Mouse (Mus musculus): Measurements from ENCODE around the gene Fam71f2.

The Fam71f2 gene

DNA sequence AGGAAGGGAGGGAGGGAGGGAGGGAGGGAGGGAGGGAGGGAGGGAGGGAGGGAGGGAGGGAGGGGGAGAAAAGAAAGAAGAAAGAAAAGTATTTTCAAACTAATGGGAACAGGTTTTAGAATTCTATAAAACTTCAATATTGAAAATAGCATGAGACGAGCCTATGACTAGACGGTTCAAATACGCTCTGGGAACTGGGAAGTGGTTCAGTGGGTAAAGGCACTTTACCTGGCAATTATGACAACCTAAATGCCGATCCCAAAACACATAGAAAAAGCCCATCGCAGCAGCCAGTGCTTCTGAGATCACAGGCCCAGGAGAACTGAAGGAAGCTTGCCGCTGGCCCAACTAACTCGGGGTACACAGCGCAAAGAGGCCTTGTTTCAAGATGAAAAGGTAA is at the start of gene Fam71f2:
Gene Fam71f2, plus strand, starts transcription at position 301 of the 400 bp plus-strand sequence.
- no peak for DNase-seq (ENCODE audit: low read depth)

DNA sequence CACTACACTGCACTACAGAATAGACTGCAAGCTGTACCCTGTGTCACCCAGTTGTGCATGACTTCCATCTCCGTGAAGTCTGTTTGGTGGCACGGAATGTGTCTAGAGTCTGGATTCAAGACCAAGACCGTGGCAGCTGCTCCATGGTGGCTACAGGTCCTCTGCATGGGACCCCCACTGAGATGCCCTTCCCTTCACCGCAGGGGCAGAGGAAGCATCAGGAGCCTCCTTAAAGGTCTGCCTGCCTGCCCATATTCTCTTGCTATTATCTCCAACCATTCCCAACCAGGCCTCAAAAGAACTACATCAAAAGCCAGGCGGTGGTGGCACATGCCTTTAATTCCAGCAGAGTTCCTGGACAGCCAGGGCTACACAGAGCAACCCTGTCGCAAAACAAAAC is 49.0 kb upstream of the Fam71f2 start:
- DNase-seq (ENCODE audit: low read depth), result no peak

DNA sequence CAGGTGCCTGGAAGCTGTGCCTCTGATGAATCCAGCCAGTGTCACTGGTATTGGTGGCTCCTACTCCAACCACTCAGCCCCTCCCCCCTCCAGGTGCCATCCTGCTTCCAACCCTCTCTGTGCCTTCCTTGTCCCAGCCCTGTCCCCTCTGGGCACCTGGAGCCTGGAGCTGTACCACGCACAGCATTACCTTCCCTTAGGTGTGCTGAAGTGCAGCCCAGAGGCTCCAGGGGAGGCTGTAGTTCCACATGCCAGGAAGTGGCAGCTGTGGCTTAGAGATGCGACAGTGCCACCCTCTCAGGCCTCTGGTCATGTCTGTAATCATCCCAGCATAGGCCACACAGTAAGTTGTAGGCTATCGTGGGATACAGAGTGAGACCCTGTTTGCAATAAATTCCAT is 47.6 kb upstream of the Fam71f2 start:
- DNase-seq (ENCODE audit: low read depth), result no peak

DNA sequence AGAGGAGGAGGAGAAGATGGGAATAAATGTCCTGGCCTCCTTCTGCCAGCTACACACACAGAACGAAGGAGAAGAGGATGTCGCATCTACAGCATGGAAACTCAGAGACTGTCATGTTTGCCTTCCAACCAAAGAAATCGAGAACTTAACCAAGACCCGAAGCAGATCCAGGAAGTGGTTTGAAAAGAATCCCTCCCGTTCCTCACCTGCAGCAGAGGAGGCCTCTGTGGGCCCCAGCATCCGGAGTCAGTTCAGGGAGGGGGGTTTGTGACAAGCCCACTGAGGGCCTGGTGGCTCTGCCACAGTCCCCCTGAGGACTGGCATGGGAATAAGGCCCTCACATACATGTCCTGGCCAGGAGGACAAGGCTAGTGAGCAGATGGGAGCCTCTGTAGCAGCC is 47.1 kb upstream of the Fam71f2 start:
- no peak for DNase-seq (ENCODE audit: low read depth)

DNA sequence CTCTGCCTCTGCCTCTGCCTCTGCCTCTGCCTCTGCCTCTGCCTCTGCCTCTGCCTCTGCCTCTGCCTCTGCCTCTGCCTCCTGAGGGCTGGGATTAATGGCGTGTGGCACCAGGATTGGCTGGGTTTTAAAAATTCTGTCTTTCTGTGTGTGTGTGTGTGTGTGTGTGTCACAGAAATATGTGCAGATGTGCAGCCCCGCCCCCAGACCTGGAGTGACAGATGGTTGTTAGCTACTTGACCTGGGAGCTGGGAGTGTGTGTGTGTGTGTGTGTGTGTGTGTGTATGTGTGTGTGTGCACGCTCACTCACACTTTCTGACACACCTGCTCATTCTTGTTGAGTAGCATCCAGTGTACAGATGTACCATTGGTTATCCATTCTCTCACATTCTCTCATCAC is 45.7 kb upstream of the Fam71f2 start:
- no peak for DNase-seq (ENCODE audit: low read depth)

DNA sequence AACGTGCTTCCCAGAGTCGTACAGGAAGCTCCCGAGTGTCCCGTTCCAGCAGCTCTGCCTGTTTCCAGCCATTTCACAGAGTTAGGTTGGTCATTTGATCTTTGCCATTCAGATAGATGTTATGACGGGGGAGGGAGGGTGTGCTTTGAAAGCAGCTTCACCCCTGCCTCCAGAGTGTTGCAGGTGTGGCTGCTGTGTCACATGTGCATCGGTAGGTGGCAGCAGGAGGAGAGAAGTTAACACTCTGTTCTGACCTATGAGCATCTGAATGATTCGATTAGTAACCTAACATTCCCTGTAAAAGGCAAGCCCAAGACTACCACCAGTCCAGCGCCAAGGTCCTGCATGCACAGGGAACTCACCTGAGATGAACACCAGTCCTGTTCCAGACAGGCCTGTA is 45.1 kb upstream of the Fam71f2 start:
- DNase-seq (ENCODE audit: low read depth), result peak; percentile 48

DNA sequence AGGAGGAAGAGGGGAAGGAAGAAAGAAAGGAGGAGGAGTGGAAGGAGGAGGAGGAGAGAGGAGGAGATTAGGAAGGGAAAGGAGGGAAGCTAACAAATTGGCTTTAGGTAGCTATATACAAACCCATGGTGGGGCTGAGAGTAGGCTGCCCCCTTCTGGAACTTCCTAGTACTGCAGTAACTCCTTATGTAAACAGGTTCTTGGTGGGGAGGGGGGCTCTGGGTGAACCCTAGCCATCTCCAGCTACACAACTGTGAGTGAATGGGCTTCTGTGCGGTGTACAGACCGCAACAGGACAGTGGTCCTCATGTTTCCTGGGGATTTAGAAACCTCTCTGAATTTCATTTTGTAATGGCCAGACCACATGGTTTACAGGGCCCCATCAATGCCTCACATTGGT is 38.6 kb upstream of the Fam71f2 start:
- peak; percentile 80 for DNase-seq (ENCODE audit: low read depth)

DNA sequence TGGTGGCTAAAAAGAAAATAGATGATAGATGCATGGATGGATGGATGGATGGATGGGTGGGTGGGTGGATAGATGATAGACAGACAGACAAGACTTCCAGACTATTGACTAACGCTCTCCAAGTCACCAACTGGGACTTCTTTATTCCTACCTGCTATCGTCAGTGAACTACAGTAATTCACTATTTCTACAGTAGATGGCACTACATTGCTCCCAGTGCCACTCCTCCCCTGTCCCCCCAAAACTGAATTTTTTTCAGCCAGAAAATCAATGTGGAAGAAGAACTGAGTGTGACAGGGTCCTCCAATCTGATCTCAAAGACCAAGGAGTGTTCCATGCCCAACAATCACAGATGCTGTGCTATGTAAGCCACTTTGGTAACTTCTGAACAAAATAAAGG is 37.7 kb upstream of the Fam71f2 start:
- DNase-seq (ENCODE audit: low read depth), result peak; percentile 66

DNA sequence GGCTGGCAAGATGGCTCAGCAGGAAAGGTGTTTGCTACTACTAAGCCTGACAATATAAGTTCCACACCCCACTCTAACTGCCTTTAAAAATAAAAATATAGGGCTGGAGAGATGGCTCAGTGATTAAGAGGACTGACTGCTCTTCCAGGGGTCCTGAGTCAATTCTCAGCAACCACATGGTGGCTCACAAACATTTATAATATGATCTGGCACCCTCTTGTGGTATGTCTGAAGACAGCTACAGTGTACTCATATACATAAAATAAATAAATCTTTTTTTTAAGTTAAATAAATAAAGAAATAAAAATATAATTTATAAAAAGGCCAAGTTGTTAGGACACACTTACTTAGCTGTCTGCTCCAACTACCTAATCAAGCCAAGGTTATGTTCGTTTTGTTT is 37.1 kb upstream of the Fam71f2 start:
- peak; percentile 70 for DNase-seq (ENCODE audit: low read depth)

DNA sequence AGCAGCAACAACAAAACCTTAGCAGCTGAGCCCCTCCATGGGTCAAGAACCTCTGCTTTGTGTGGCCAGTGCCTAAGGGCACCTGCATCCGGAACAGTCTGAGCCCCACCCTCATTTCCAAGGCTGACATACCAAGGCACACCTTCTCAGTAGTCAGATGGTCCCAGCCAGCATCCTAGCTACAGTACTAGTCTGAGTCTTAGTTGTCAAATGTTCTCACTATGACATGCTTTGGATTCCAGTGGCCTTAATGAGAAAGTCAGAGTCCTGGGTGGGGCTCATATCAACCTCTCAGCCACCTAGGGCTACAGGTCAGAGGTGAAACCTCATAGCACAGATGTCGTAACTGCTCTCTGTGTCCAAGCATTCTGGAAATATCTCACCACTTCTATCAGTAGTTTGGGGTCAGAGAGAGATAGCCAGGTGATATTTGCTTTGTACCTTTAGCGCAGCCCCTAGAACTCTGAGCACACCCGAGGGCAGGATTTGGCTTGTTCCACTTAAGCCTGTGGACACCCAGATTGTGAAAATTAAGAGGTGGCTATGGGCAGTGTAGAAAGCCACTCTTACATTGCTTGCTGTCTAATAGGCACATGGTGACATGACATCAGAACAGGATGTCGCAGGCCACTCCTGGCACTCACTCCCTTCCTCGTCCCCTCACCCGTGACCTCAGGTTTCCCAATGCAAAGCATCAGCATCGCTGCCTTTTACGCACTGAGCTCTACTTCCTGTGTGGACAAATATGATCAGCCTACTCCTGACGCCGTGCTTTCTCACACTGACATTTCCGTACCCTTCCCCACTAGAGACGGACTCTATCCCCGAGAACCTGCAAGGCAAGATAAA is 33.9 kb upstream of the Fam71f2 start:
- peak; percentile 77 for DNase-seq (ENCODE audit: low read depth)

DNA sequence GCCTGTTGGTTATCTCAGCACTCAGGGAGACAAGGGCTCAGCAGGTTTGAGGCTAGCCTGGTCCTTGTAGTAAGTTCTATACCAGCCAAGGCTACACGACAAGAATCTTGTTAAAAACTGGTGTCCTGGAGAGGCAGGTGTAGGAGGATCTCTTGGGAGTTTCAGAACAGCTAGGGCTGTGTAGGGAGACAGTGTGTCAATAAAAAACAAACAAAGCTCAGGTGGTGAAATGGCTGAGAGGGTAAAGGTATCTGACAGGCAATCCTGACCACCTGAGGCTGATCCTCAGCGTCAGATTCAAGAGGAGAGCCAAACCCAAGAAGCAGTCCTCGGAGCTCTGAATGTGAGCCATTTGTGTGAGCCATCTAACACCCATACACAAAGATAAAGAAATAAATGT is 33.2 kb upstream of the Fam71f2 start:
- DNase-seq (ENCODE audit: low read depth), result no peak

DNA sequence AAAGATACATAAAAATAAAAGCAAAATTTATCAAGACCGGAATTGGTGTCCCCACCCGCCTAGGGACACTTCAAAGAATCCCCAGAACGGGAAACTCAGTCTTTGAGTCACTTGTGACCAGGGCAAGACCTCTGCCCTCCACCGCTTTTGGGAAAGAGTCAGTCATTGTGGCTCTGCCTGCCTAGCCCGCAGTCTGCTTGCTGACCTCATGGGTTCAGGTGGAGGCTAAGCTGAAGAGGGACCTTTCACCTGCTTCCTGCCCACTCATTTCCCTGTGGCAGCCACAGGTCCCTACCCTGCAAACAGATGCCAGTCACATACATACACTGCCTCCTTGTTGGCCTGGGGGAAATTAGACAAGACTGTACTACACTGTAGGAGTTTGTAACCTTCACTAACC is 32.8 kb upstream of the Fam71f2 start:
- peak; percentile 77 for DNase-seq (ENCODE audit: low read depth)

DNA sequence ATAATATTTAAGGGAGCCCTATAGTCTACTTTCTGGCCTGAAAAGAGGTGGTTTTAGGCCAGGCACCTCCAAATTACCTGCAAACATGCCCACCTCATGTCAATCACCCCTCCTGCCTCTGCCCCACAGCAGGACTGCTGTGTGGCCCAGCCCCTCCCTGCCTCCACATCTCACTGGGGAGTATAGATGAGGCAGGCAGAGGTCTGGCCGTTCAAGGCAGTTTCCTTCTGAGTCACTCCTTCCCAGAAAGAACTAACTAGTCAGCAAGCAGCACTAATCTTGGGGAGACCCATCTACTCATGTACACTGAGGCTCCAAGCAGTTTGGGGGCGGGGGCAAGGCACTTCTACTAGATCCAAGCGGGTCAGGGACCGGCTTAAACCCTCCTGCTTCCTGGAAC is 32.3 kb upstream of the Fam71f2 start:
- DNase-seq (ENCODE audit: low read depth), result peak; percentile 52

DNA sequence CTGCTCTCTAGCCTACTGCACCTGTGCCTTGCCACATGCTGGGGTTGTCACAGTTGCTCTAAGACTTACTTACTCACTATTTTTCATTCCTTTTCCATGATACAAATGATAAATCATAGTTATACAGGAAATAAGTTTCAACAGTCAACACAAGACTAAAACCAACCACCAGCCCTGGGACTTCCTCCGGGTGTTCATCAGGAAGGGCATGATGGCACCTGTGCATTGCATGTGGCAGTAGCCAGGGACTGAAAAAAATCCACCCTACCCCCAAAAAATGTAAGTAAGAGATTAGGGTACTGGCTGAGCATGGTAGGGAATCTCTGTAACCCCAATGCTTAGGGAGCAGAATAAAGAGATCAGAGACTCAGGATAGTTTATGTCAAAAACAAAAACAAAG is 20.0 kb upstream of the Fam71f2 start:
- DNase-seq (ENCODE audit: low read depth), result peak; percentile 42

DNA sequence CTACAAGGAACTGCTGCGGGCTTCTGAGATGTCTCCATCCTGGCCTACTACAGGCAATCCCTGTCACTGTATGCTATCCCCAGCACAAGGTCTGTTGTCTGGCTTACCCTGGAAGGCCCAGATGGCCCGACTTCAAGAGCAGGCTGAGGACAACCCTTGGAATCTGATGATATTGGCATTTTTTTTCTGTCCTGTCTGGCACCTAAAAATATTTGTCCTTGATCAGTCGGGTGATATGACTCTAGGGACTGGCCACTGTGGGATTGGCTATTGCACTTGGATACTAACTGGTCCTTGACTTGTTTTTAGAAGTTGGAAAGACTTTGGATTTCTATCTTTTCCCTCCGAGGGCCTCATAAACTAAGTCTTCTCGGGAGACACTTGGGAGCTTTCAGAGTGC is 17.6 kb upstream of the Fam71f2 start:
- DNase-seq (ENCODE audit: low read depth), result no peak

DNA sequence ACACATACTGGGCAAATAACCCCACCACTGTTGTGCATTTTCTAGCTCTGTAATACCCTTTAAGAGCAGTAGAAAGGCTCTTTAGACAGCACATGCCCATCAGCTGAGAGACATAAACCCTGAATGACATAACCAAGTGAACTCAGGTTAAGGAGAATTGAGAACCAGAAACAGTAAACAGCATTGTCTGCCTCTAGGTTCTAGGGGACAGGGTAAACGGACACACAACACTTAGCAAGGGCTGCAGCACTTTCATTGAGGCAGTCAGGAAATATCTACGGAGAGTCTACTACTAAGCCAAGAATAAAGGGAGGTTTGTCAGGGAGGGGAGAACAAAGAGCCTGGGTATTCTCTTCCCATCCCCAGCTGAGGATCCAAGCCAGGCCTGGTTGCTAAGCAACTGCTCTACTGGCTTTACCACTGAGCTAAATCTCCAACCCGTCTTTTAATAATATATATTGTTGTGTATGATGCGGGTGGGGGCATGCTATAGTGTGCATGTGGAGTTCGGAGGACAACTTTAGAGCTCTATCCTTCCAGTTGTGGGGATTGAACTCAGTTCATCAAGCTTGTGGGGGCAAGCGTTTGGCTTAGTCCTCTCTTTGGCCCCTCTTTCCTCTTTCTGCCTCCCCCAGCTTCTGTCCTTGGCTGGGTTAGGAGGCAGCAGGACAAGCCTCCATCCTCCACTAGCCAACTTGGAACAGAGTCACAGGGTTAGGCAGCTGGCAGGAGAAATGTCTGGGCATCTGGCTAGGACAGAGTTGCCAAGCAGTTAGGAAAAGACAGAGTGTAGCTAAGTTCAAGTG is 15.5 kb upstream of the Fam71f2 start:
- no peak for DNase-seq (ENCODE audit: low read depth)

DNA sequence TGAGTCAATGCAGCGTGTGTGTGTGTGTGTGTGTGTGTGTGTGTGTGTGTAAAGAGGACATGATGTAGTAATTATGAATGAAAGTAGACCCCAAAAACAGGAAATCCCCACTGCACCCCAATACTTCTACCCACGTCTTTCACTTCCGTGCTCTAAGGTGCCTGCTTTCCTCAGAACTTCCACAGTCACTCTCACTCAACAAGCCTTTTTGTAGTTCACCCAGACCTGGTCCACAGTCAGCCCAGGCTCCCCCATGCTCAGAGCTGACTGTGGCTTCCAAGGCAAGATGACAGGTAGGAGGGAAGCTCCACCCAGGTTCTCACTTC is 15.0 kb upstream of the Fam71f2 start:
- no peak for DNase-seq (ENCODE audit: low read depth)

DNA sequence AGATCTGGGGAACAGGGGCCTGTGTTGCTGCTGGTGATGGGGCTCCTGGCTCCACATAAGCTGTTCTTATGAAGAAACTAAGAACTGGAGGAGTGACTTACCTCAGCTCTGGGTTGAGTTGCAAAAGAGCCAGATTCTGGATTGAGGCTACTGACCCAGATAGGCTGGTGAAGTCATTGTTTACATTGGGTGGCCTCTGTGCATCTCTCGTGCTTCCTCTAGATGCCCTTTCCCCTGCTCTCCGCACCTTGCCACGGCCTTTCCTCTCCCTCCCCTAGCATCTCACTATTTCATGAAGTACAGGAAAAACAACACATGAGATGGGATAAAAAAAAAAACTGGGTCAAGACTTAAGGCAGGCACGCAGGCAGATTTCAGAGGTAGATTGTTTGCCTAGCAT is 12.5 kb upstream of the Fam71f2 start:
- DNase-seq (ENCODE audit: low read depth), result peak; percentile 21

DNA sequence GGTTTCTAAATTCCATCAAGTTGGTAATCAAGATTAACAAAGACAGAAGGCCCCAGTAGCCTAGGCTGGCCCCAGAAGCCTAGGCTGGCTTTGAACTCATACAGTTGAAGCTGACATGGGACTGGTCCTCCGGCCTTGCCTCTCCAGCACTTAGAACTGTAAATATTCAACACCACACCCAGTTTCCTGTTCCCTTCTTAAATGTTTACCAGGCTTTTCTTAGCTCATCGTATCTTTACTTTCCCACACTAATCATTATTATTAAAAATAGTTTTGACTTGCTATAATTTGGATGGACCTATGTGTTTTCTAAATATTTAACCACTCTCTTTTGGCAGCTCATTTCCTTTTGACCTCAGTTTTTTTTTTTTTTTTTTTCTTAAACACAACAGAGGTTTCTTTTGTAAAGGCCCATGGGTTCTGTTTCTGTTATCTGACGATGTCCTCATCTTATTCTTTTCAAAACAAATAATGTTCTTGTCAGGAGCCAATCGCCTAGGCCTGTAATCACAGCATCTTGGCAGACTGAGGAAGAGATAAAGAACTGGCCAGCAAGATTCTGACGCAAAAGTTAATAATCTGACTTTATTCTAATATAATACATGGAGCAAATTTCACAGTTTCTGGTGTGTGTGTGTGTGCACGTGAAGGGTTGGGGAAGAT is 10.3 kb upstream of the Fam71f2 start:
- no peak for DNase-seq (ENCODE audit: low read depth)

DNA sequence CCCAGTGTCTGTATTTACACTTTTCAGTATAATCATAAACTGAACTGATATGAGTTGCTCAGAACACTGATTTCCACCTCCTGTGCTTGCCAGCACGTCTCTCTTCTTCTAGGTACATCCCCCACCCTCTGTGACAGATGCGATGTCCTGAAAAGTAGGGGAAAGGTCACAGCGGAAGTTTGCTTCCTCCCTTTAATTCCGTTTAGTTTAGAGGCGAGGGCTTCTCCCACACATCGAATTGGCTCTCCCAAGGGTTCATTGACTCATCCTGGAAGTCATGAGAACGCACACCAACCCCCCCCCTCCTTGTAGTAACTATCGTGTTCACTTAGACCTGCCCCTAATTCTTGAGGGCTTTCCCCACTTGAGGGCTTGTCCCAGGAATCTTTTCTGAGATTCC is 8.4 kb upstream of the Fam71f2 start:
- DNase-seq (ENCODE audit: low read depth), result peak; percentile 78

DNA sequence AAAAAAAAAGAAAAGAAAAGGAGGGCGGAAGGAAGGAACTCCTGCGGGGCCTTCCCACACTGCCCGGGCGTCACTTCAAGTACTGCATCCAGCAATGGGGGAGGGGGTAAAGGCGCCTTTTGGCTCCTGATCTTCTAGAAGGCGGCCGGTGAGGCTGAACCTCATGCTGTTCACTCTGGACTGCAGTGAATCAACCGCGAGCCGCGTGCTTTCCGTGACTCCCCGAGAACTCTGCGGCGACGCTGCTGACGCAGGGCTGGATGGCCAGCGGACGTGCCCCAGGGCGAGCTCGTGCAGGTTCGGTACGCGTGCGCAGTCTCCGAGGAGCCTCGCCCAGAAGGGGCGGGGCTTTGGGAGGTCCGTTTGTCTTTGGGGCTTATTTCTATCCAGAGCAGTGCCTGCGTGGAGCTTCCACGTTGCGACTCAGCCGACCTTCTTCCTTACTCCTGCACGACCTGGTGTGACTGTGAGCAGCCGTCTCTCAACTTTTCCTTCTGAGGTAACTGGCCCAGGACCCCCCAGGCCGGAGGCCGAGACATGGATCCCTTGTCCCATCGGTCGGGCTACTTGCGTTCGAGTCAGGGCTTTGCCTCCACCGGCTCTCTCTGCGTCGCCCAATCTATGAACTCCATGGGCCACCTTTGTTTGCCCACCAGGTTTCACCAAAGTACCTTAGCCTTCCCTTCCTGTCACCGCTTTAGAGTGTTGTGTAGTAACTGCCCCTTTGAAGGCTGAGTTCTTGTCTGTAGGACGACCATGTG is 6.9 kb upstream of the Fam71f2 start, which contains the start of gene Hilpda:
Gene Hilpda, plus strand, starts transcription at position 177 of the 761 bp plus-strand sequence.
- DNase-seq (ENCODE audit: low read depth), result peak; percentile 98

DNA sequence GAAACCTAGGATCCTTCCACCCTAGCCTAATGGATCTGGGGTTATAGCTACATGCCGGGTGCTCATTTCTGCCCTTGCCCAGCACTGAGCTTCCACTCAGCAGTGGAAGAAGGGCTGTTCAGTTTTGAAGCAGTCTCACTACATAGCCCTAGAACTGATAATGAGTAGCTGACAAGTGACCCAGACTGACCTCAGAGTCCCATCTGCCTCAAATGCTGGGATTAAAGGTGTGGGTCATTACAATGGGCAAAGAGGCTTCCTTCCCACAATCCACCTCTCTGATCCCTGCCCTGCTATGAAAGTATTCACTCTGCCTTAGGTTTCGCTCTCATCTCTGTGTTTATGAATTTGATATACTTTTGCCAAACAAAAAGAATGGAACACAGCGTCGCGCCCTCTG is 2.6 kb upstream of the Fam71f2 start:
- DNase-seq (ENCODE audit: low read depth), result no peak

All from 416B (cell line).